ENCODE assay signal across 8 mouse cellular contexts in the genomic region with DNA sequence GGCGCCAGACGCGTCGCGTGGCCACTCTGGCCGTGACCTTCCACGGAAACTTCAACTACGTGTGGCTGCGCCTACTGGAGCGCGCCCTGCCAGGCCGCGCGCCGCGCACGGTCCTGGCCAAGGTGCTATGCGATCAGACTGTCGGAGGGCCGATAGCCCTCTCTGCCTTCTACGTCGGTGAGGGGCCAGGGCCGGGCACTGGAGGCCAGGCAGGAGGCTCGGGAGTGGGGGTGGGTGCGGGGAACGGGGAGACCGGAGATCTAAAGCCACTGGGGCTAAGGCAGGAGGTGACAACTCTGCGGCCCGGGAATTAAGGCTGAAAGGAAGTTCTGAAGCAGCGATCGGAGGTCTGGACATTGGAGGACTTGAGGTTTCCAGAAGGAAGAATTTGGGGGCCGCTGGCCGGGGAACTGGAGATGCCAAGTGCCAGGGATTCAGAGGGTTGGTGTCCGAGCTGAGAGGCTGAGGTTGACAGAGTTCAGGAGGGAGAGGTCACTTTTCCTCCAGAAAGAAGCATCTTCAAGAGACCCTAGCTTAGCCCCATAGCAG. TPM values are rescaled to one million over a fixed set of nuclear protein-coding genes. Genes with fewer than 3 reads are reported as not detected.
A peak's percentile ranks its signal among the peaks of the same experiment; 100 is the strongest.
DNase-seq lines count a peak whose midpoint lies in the region; ATAC-seq and TF ChIP-seq lines count a peak whose summit lies in the region.

No protein-coding gene starts in this region.

- peak overlapping the region; percentile 86 for H3K27ac ChIP-seq in left cerebral cortex, adult 2 months
- no peak overlapping the region for H3K27ac ChIP-seq in embryonic facial prominence, embryonic 14.5 days (replicated peaks; ENCODE audit: low read depth, low read length)
- H3K27ac ChIP-seq in hindbrain, embryonic 14.5 days, result peak overlapping the region; percentile 41; the same call in 1 of the 2 replicates
- H3K27ac ChIP-seq in midbrain, embryonic 15.5 days, result peak overlapping the region; percentile 76

- peak overlapping the region; percentile 82 for H3K4me3 ChIP-seq in left cerebral cortex, adult 2 months
- H3K4me3 ChIP-seq in embryonic facial prominence, embryonic 14.5 days (ENCODE audit: low read depth, low read length), result peak overlapping the region; percentile 51
- peak overlapping the region; percentile 81 for H3K4me3 ChIP-seq in hindbrain, embryonic 14.5 days (replicated peaks; ENCODE audit: low read length)
- peak overlapping the region; percentile 80 for H3K4me3 ChIP-seq in midbrain, embryonic 15.5 days

- ATAC-seq in embryonic facial prominence, embryonic 14.5 days (ENCODE audit: low read depth), result peak; percentile 72
- ATAC-seq in hindbrain, embryonic 14.5 days (ENCODE audit: low FRiP score), result peak; percentile 87
- ATAC-seq in midbrain, embryonic 15.5 days (replicated peaks), result peak; percentile 92

- TF ChIP-seq CTCF in left cerebral cortex, adult 2 months (IDR thresholded peaks at IDR 0.05), result no peak

- peaks cover 11% of the 10 kb centered on the region; the same call in 1 of the 2 replicates for H3K4me1 ChIP-seq in embryonic facial prominence, embryonic 14.5 days (ENCODE audit: control insufficient read depth, insufficient read depth, low read length)
- H3K4me1 ChIP-seq in hindbrain, embryonic 14.5 days (replicated peaks; ENCODE audit: control insufficient read depth, insufficient read depth, low read length), result peaks cover 7% of the 10 kb centered on the region; the same call in 1 of the 2 replicates
- H3K4me1 ChIP-seq in midbrain, embryonic 15.5 days, result peaks cover 8% of the 10 kb centered on the region

- peak overlapping the region; percentile 88 for H3K4me2 ChIP-seq in embryonic facial prominence, embryonic 14.5 days (ENCODE audit: low read depth, low read length)
- peak overlapping the region; percentile 92 for H3K4me2 ChIP-seq in hindbrain, embryonic 14.5 days (replicated peaks)
- H3K4me2 ChIP-seq in midbrain, embryonic 15.5 days, result peak overlapping the region; percentile 95

- intact Hi-C loops in left cerebral cortex, adult 2 months (cut with DNase I), result loop anchor here (1.0 to 2.0 kb wide), 2 partner anchors 38 to 46 kb away; a partner anchor contains a TSS

- 5% methylated on average over 20 of the region's 34 CpGs for WGBS in embryonic facial prominence, embryonic 14.5 days
- 2% methylated on average over 34 of the region's 34 CpGs for WGBS in hindbrain, embryonic 14.5 days
- 3% methylated on average over 34 of the region's 34 CpGs for WGBS in midbrain, embryonic 15.5 days

- no peaks in the 10 kb centered on the region for H3K9me3 ChIP-seq in embryonic facial prominence, embryonic 14.5 days (ENCODE audit: control insufficient read depth, low read length)
- no peaks in the 10 kb centered on the region for H3K9me3 ChIP-seq in hindbrain, embryonic 14.5 days (ENCODE audit: control insufficient read depth, low read length)
- no peaks in the 10 kb centered on the region for H3K9me3 ChIP-seq in midbrain, embryonic 15.5 days

- H3K36me3 ChIP-seq in embryonic facial prominence, embryonic 14.5 days (ENCODE audit: control insufficient read depth, insufficient read depth, low read length), result no peaks in the 10 kb centered on the region
- H3K36me3 ChIP-seq in hindbrain, embryonic 14.5 days (replicated peaks; ENCODE audit: control insufficient read depth, insufficient read depth), result no peaks in the 10 kb centered on the region
- H3K36me3 ChIP-seq in midbrain, embryonic 15.5 days (replicated peaks), result no peaks in the 10 kb centered on the region

- DNase-seq in left cerebral cortex, adult 2 months (ENCODE audit: extremely low spot score in 1 of 2, low spot score in 2 of 2), result no peak
- no peak for DNase-seq in left cerebral cortex, adult 11 months (ENCODE audit: low spot score)
- DNase-seq in embryonic facial prominence, embryonic 14.5 days (ENCODE audit: low spot score), result no peak
- no peak for DNase-seq in hindbrain, embryonic 14.5 days (ENCODE audit: low spot score)
- DNase-seq in adrenal gland, postnatal 14 days, result no peak
- no peak for DNase-seq in frontal cortex, postnatal 10 days (ENCODE audit: low spot score in 2 of 2)
- DNase-seq in right cerebral cortex, adult 2 months (ENCODE audit: low spot score in 2 of 2), result no peak

- peak overlapping the region; percentile 66 for H3K9ac ChIP-seq in embryonic facial prominence, embryonic 14.5 days (ENCODE audit: low read depth, low read length)
- peak overlapping the region; percentile 72 for H3K9ac ChIP-seq in hindbrain, embryonic 14.5 days
- peak overlapping the region; percentile 64 for H3K9ac ChIP-seq in midbrain, embryonic 15.5 days

- H3K27me3 ChIP-seq in embryonic facial prominence, embryonic 14.5 days (replicated peaks; ENCODE audit: control insufficient read depth, insufficient read depth, low read length), result no peaks in the 10 kb centered on the region
- H3K27me3 ChIP-seq in hindbrain, embryonic 14.5 days (ENCODE audit: control insufficient read depth, insufficient read depth, low read length), result peaks cover 8% of the 10 kb centered on the region; the same call in 1 of the 2 replicates
- H3K27me3 ChIP-seq in midbrain, embryonic 15.5 days (replicated peaks), result no peaks in the 10 kb centered on the region

RNA-seq across cellular contexts. Expression of a gene that starts 38.0 kb away (rescaled TPM):
- 10 to 100 TPM; 62.7 to 69.9 TPM for total RNA-seq in left cerebral cortex, adult 2 months (2021)
- polyA plus RNA-seq in embryonic facial prominence, embryonic 14.5 days (2014; fragmentation: Nextera tagmentation; extraction: Ambion mirVana), result 5.7 and 6.2 TPM in 2 replicates
- polyA plus RNA-seq in hindbrain, embryonic 14.5 days (2014; fragmentation: Nextera tagmentation; extraction: Ambion mirVana), result 34.9 and 43.0 TPM in 2 replicates
- polyA plus RNA-seq in midbrain, embryonic 15.5 days (2015; fragmentation: Nextera tagmentation; extraction: Ambion mirVana), result 25.5 and 28.4 TPM in 2 replicates
- 5.2 and 6.2 TPM in 2 replicates for total RNA-seq in adrenal gland, postnatal 14 days (2021)

RNA-seq across cellular contexts. Expression of a gene that starts 38.0 kb away (rescaled TPM):
- total RNA-seq in left cerebral cortex, adult 2 months (2021), result 10 to 100 TPM; 70.4 to 73.0 TPM
- polyA plus RNA-seq in embryonic facial prominence, embryonic 14.5 days (2014; fragmentation: Nextera tagmentation; extraction: Ambion mirVana), result 100 and 116 TPM in 2 replicates
- polyA plus RNA-seq in hindbrain, embryonic 14.5 days (2014; fragmentation: Nextera tagmentation; extraction: Ambion mirVana), result 74.3 and 79.0 TPM in 2 replicates
- polyA plus RNA-seq in midbrain, embryonic 15.5 days (2015; fragmentation: Nextera tagmentation; extraction: Ambion mirVana), result 75.4 and 79.8 TPM in 2 replicates
- total RNA-seq in adrenal gland, postnatal 14 days (2021), result 75.3 and 82.3 TPM in 2 replicates

RNA-seq across cellular contexts. Expression of a gene that starts 45.5 kb away (rescaled TPM):
- total RNA-seq in left cerebral cortex, adult 2 months (2021), result 100 to 1,000 TPM; 272 to 289 TPM
- 5.1 and 5.5 TPM in 2 replicates for polyA plus RNA-seq in embryonic facial prominence, embryonic 14.5 days (2014; fragmentation: Nextera tagmentation; extraction: Ambion mirVana)
- polyA plus RNA-seq in hindbrain, embryonic 14.5 days (2014; fragmentation: Nextera tagmentation; extraction: Ambion mirVana), result 177 and 196 TPM in 2 replicates
- polyA plus RNA-seq in midbrain, embryonic 15.5 days (2015; fragmentation: Nextera tagmentation; extraction: Ambion mirVana), result 194 and 201 TPM in 2 replicates
- 1.4 TPM in 2 replicates for total RNA-seq in adrenal gland, postnatal 14 days (2021)

RNA-seq across cellular contexts. Expression of a gene that starts 45.8 kb away (rescaled TPM):
- total RNA-seq in left cerebral cortex, adult 2 months (2021), result 1 to 10 TPM; 1.3 to 2.0 TPM
- not detected in 2 replicates for polyA plus RNA-seq in embryonic facial prominence, embryonic 14.5 days (2014; fragmentation: Nextera tagmentation; extraction: Ambion mirVana)
- polyA plus RNA-seq in hindbrain, embryonic 14.5 days (2014; fragmentation: Nextera tagmentation; extraction: Ambion mirVana), result 0.53 and 0.92 TPM in 2 replicates
- polyA plus RNA-seq in midbrain, embryonic 15.5 days (2015; fragmentation: Nextera tagmentation; extraction: Ambion mirVana), result 1.3 and 1.5 TPM in 2 replicates
- 0.38 and 0.44 TPM in 2 replicates for total RNA-seq in adrenal gland, postnatal 14 days (2021)

Comparison
In these comparisons a context has a peak if more than half of its experiments do, and no peak if none do; other contexts are left out.
1. RNA of a gene that starts 45.5 kb away (polyA plus RNA-seq): 194 to 201 TPM in midbrain, embryonic 15.5 days and 177 to 196 TPM in hindbrain, embryonic 14.5 days; 5.1 to 5.5 TPM in embryonic facial prominence, embryonic 14.5 days; every median in the first group is over 10 times any median in the second.
2. Peak in every context shown above with its lines, with median percentiles within 50 percentile points of each other: H3K4me3 ChIP-seq, ATAC-seq, H3K4me2 ChIP-seq and H3K9ac ChIP-seq.